Mouse (Mus musculus) small intestine, adult 2 months (tissue): Measurements from ENCODE around the gene Thsd7a.

Experiments
- CTCF ChIP-seq: fragments of 200-500 bp; IDR thresholded peaks from 2 replicates; pipeline ENCODE4 v1.5.1; 2012; ENCODE audit warnings: low read depth, mild to moderate bottlenecking, control low read depth, inconsistent platforms, low read length, moderate library complexity, mixed read lengths; ENCODE audit not compliant: insufficient replicate concordance, insufficient read length; ENCODE audit errors: extremely low read depth
- POLR2A ChIP-seq: fragments of 200-500 bp; IDR thresholded peaks from 2 replicates; pipeline ENCODE4 v1.6.1; 2012; ENCODE audit warnings: low read depth, mild to moderate bottlenecking, control low read depth, inconsistent platforms, low read length, moderate library complexity

- no peak for TF ChIP-seq CTCF
- TF ChIP-seq POLR2A: no peak
Observed at GRCm38 (mm10) chr6:12439561-12439960, 309.6 kb downstream of the Thsd7a start.
